Mouse (Mus musculus) G1E (cell line): Measurements from ENCODE around the gene Kcna2.

ENCODE experiments used
- CTCF ChIP-seq: IDR thresholded peaks from 2 replicates; pipeline ENCODE4 v1.5.1; 2012; ENCODE audit warnings: low read depth, low read length, inconsistent platforms, mixed read lengths
- GATA1 ChIP-seq: IDR thresholded peaks from 2 replicates; pipeline ENCODE4 v1.6.1; 2012; ENCODE audit warnings: borderline replicate concordance, low read length, inconsistent platforms, mixed read lengths
- GATA2 ChIP-seq: IDR thresholded peaks from 2 replicates; pipeline ENCODE4 v1.6.1; 2012; ENCODE audit warnings: low read depth, low read length, inconsistent platforms, borderline replicate concordance
- POLR2AphosphoS5 ChIP-seq: IDR thresholded peaks from 2 replicates; pipeline ENCODE4 v1.6.1; 2012; ENCODE audit warnings: low read depth, low read length, inconsistent platforms; ENCODE audit not compliant: insufficient replicate concordance
- TAL1 ChIP-seq: conservative IDR thresholded peaks from 2 replicates; pipeline ENCODE4 v1.6.1; 2012; ENCODE audit warnings: low read depth, low read length, inconsistent platforms, mixed read lengths

DNA sequence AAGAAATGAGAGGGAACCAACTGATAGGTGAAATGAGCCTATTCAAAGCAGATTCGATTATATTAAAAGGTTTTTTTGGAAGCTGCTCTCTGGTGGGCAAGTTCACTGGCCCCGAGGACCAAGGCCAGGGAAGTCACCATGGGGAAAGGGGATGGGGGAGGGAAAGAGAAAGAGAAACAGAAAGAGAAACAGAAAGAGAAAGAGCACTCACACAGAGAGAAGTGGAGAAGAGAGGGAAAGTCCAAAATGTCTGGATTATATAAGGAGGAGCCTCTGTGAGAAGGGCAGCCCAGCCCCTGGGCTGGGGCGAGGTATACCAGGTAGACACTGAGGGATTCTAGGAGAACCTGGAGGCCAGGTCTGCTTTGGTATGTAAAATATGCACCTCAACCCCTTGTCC lies 33.5 kb downstream of the Kcna2 start:
- TF ChIP-seq CTCF (no peak), TAL1 (no peak), GATA1 (no peak), POLR2AphosphoS5 (no peak), GATA2 (no peak)
